Mouse (Mus musculus): ENCODE measurements around the gene Eef1g.

The Eef1g gene

GRCm38 (mm10) chr19:9023021-9023778, 56.4 kb downstream of the Eef1g start:
- DNase-seq (ENCODE audit: low read depth in 1 of 2, low spot score in 2 of 2), result peak; percentile 64 to 68

- DNase-seq (ENCODE audit: low read depth in 1 of 2, low spot score in 2 of 2), result no peak
Observed at GRCm38 (mm10) chr19:9025562-9026257, 58.9 kb downstream of the Eef1g start.

DNA sequence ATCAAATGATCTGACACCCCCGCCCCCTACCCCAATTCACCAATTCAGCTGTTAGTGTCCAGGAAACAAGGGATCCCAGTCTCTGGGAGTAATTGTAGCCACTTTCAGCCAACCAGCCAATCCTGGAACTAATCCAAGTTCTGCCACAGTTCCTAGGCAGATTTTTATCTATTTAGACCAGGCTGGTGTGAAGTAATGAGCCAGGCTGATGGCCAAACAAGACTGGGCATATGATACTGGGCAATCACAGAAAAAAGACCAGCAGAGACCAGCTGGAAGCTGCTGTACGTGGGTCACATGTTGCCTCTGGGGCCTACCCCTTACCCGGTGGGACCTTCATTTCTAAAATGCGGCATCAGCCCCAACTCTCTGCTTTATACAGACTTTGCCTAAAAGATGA, 59.8 kb downstream of the Eef1g start:
- DNase-seq (ENCODE audit: low read depth in 1 of 2, low spot score in 2 of 2), result no peak

DNA sequence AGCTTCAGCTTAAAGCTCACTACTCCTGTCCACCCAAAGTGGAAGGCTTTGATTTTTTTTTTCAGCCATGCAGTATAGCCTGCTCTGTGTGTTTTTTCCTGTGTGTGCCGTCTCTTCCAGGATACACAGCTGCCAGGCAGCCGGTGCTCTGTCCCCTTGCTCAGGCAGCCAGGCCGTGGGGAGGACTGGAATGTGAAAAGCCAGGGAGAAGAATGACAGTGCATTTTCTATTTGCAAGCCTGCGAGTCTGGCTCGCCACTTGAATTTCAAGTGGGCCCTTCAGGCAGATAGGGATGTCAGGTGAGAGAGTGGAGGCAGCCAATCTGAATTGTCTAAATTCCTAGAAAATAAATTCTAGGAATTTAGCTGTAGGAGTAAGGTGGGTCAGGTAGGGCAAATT, 61.0 kb downstream of the Eef1g start:
- no peak for DNase-seq (ENCODE audit: low read depth in 1 of 2, low spot score in 2 of 2)
